Mouse (Mus musculus): ENCODE measurements at regions not wholly inside any gene's neighbourhood (a gene's known extent, or its start where the extent isn't known, plus 50 kb on each side); places are given as distances from the start of the nearest gene placed in this dataset.

DNA sequence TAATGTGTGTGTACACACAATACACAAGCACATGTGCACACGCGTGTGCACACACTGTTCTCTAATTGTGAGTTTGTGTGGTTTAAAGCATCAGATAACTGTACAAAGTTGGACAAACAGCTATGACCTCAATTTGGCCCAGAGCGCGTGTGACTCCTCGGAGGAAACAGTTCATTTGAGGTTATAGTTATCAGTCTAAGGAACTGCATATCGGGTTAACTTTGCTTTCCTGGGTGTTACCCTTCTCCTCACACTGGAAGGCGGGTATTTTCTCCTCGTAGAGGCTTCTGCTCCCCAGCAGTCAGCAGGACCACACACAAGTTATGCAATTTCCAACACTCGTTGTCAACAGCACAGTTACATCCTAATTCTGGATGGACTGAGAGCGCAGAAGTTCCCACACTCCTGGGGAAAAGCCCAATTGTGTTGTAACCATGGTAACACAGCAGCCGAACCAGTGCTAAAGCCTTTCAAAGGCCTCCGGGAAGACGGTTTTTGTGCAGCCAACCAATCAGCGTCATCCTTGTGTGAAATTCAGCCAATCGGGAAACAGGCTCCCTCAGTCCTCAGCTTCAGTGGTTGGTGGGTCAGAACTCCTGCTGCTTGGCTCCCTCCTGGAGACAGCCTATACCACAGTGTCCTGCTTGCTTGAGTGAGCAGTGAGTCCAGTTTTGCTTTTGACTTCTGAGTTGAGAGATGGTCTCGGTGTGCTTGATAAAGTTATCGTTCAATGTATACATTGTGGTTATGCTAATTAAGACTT is 198.6 kb upstream of the Hs6st1 start:
- H3K36me3 ChIP-seq: no peaks in the 10 kb centered on the region
- H3K9ac ChIP-seq (replicated peaks): no peak overlapping the region
- peak overlapping the region; percentile 47 for H3K4me2 ChIP-seq (replicated peaks)
- peak; percentile 99 for ATAC-seq (ENCODE audit: low FRiP score, low read depth)
- peaks cover 18% of the 10 kb centered on the region for H3K4me1 ChIP-seq
- 22% methylated on average over 17 of the region's 17 CpGs for WGBS
- peak overlapping the region; percentile 13; the same call in 1 of the 2 replicates for H3K4me3 ChIP-seq
- no peaks in the 10 kb centered on the region for H3K27me3 ChIP-seq
- peak overlapping the region; percentile 82 for H3K27ac ChIP-seq (replicated peaks)
- no peaks in the 10 kb centered on the region for H3K9me3 ChIP-seq

DNA sequence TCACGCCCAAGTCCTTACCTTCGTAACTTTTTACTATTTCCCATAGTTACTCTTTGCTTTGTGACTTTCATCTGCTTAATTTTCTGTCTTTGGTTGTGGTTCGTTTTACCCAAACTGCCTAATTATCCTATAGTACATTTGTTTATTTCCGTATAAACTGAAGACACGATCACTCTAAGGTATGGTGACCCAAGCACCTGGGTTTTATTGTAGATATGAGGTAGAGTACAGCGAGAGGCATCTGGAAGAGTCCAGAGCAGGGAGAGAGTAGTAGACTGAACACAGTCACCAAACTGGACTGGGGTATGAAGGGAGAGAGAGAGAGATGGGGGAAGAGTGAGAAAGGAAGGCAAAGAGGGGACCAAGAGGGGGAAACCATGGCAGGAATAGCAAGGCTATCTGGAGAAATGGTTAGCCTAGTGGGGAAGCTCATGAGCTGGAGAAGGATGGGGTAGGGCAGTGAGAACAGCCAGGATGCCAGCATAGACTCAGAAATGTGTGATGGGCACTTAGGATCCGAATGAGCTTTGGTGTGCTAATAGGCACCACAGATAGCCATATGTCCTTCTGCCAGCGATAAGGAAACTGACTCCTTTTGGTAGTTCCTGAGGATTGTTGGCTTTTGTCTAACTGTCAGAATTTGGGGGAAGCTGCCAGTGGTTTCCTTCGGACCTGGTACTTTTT is 197.9 kb upstream of the Hs6st1 start:
- H3K9me3 ChIP-seq: no peaks in the 10 kb centered on the region
- H3K4me3 ChIP-seq: no peak overlapping the region
- no peaks in the 10 kb centered on the region for H3K36me3 ChIP-seq
- H3K4me2 ChIP-seq (replicated peaks): peak overlapping the region; percentile 47
- 0 out of 2 replicates have a peak overlapping the region, but pooled peaks have one; percentile 25 for H3K27ac ChIP-seq (replicated peaks)
- H3K9ac ChIP-seq (replicated peaks): no peak overlapping the region
- 55% methylated on average over 9 of the region's 9 CpGs for WGBS
- no peaks in the 10 kb centered on the region for H3K27me3 ChIP-seq
- ATAC-seq (ENCODE audit: low FRiP score, low read depth): peak; percentile 13; the same call in 1 of the 2 replicates
- peaks cover 25% of the 10 kb centered on the region for H3K4me1 ChIP-seq

DNA sequence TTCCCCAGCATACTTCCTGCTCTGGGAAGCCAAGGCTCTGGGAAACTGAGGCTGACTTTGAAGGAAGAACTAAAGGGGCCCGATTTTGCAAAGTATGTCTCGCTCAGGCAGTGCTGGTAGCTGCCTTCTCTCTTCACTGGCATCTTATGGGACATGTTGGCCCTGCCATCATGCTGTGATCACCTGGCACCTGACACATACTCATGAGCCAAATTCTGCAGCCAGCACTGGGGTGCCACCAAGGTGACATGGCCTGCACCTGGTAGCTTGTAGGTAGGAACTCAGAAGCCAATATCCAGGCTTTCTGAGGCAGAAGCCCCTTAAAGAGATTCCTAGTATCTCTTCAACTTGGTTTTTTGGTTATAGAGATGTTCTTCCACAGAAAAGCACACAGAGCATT is 195.2 kb upstream of the Hs6st1 start:
- no peaks in the 10 kb centered on the region for H3K36me3 ChIP-seq
- ATAC-seq (ENCODE audit: low FRiP score, low read depth): no peak
- no peak overlapping the region for H3K4me2 ChIP-seq (replicated peaks)
- no peak overlapping the region for H3K4me3 ChIP-seq
- H3K4me1 ChIP-seq: peaks cover 34% of the 10 kb centered on the region
- no peak overlapping the region for H3K9ac ChIP-seq (replicated peaks)
- WGBS: 94% methylated on average over 2 of the region's 2 CpGs
- no peaks in the 10 kb centered on the region for H3K27me3 ChIP-seq
- no peak overlapping the region for H3K27ac ChIP-seq (replicated peaks)
- no peaks in the 10 kb centered on the region for H3K9me3 ChIP-seq

DNA sequence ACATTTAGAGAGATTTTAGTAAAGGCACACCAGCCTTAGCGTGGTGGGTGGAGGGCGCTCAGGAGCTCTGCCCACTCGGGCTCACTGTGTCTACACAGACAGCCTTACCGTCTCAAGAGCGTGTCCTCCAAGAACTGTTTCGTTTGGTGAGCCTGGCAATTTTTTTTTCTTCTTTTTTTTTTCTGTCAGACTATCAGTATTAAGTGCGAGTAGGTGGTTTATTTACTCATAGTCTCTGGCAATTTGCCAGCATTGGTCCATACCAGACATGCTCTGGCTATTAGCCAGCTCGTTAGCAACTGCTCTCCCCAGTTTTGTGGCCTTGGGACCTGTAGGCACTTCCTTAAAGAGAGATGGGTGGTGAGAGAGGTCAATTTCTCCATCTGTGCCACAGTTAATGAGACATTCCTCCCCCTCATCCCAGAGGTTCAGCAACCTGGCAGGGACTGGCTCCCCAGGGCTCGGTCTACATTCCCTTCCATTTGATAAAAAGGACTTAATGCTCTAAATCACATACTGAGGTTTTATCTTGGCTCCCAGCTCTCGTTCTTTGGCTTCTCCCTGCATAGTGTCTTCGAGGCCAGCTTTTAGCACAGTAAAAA is 192.9 kb upstream of the Hs6st1 start:
- Histone ChIP-seq H3K9ac (replicated peaks) (no peak overlapping the region), H3K36me3 (no peaks in the 10 kb centered on the region), H3K27me3 (no peaks in the 10 kb centered on the region), H3K27ac (replicated peaks) (peak overlapping the region; percentile 39; the same call in 1 of the 2 replicates), H3K4me3 (no peak overlapping the region), H3K4me2 (replicated peaks) (no peak overlapping the region), H3K4me1 (peaks cover 23% of the 10 kb centered on the region), H3K9me3 (no peaks in the 10 kb centered on the region)
- ATAC-seq (ENCODE audit: low FRiP score, low read depth): 0 out of 2 replicates have a peak, but pooled peaks have one; percentile 16
- WGBS: 76% methylated on average over 11 of the region's 11 CpGs

DNA sequence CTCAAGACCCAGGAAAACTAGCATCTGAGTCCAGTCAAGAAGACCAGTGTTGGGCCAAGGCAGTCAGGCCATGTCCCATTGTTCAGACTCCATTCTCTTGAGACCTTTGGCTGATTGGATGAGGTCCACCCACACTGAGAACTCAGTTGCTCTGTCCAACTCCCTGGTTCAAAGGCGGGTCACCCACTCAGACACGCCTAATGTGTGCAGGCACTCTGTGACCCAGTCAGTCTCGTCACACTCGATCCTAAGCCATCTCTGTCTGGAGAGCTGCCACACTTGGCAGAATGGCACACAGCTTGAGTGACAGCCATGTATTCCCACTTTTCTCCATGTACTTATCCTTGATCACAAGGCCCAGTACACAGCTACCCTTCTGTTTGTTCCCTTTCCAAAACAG is 189.8 kb upstream of the Hs6st1 start:
- no peaks in the 10 kb centered on the region for H3K36me3 ChIP-seq
- H3K4me2 ChIP-seq (replicated peaks): no peak overlapping the region
- ATAC-seq (ENCODE audit: low FRiP score, low read depth): no peak
- H3K27ac ChIP-seq (replicated peaks): no peak overlapping the region
- H3K9ac ChIP-seq (replicated peaks): no peak overlapping the region
- no peaks in the 10 kb centered on the region for H3K9me3 ChIP-seq
- H3K27me3 ChIP-seq: no peaks in the 10 kb centered on the region
- peaks cover 16% of the 10 kb centered on the region; the same call in 1 of the 2 replicates for H3K4me1 ChIP-seq
- no peak overlapping the region for H3K4me3 ChIP-seq
- 93% methylated on average over 4 of the region's 4 CpGs for WGBS

DNA sequence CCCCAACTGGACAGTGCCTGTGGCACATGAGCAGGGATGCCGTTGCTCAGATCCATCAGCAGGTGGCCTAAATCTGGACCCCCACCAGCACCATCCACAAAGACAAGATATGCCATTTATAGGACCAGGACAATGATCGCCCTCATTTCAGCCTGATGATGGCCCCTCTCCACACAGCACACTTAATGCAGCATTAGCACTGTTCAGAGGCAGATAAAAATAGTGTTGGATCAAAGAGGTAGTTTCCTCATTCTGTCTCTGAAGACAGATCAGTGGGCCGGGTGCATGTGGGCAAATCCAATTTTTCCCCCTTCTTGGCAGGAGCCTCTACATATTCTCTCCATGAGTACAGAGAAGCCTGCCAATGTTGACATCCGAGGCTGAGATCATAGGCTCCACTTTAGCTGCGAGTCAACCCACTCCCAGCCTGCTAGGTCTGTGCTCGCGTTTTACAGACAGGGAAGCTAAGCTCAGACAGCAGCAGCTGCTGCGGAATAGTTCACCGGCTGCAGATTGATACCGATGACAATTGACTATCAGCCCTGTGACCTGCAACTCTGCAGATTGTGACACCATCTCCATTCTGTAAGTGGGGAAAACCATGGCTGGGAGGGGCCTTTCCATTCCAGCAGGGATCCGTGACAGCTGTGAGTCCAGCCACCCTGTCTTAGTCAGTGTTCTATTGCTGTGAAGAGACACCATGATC is 188.7 kb upstream of the Hs6st1 start:
- ATAC-seq (ENCODE audit: low FRiP score, low read depth): no peak
- H3K9me3 ChIP-seq: no peaks in the 10 kb centered on the region
- no peak overlapping the region for H3K4me2 ChIP-seq (replicated peaks)
- H3K4me3 ChIP-seq: no peak overlapping the region
- H3K27ac ChIP-seq (replicated peaks): no peak overlapping the region
- no peaks in the 10 kb centered on the region for H3K36me3 ChIP-seq
- no peak overlapping the region for H3K9ac ChIP-seq (replicated peaks)
- WGBS: 78% methylated on average over 11 of the region's 11 CpGs
- peaks cover 16% of the 10 kb centered on the region; the same call in 1 of the 2 replicates for H3K4me1 ChIP-seq
- no peaks in the 10 kb centered on the region for H3K27me3 ChIP-seq

DNA sequence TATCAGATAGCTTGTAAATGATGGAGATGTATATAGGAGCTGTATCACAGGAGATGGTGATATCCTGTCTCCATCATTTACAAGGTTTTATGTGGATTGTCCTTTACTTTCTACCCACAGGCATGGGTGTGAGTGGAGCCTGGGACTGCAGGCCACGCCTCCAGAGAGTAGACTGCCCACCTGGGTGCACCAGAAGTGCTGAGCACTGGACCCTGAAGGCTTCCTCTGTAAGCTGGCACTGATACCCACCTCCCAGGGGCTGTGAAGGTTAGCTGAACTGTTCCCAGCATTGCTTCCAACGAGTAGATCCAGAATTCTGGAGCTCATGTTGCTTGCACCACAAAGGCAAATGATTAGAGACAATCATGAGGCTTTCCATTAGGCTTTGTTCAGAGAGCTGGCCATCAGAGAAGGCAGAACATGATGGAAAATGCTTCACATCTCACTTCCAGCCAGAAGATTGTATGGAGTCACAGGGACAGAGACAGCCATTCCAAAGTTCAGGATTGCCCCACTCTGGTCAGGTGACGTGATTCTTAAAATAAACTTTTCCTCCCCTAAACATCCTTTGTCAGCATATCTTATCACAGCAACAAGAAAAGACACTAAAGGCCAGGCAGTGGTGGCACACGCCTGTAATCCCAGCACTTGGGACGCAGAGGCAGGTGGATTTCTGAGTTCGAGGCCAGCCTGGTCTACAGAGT is 187.5 kb upstream of the Hs6st1 start:
- Histone ChIP-seq H3K4me3 (no peak overlapping the region), H3K4me2 (replicated peaks) (no peak overlapping the region), H3K9ac (replicated peaks) (no peak overlapping the region), H3K9me3 (no peaks in the 10 kb centered on the region), H3K27ac (replicated peaks) (no peak overlapping the region), H3K36me3 (no peaks in the 10 kb centered on the region), H3K4me1 (peaks cover 4% of the 10 kb centered on the region; the same call in 1 of the 2 replicates), H3K27me3 (no peaks in the 10 kb centered on the region)
- 91% methylated on average over 6 of the region's 6 CpGs for WGBS
- no peak for ATAC-seq (ENCODE audit: low FRiP score, low read depth)

DNA sequence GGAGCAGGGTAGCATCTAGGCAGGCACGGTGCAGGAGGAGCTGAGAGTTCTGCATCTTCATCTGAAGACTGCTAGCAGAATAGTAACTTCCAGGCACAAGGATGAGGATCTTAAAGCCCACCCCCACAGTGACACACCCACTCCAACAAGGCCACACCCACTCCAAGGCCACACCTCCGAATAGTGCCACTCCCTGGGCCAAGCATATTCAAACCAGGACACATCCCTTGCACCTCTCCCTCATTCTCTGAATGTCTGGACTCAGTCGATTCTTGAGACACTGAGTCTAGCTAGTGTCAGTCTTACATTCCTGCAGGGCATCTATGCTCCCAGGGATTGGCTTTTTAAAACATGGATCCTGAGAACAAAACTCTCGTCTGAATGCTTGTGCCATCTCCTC is 186.7 kb upstream of the Hs6st1 start:
- Histone ChIP-seq H3K27me3 (no peaks in the 10 kb centered on the region), H3K4me2 (replicated peaks) (no peak overlapping the region), H3K4me3 (no peak overlapping the region), H3K9ac (replicated peaks) (no peak overlapping the region), H3K36me3 (no peaks in the 10 kb centered on the region), H3K27ac (replicated peaks) (no peak overlapping the region), H3K4me1 (no peaks in the 10 kb centered on the region), H3K9me3 (no peaks in the 10 kb centered on the region)
- 81% methylated on average over 4 of the region's 4 CpGs for WGBS
- no peak for ATAC-seq (ENCODE audit: low FRiP score, low read depth)

DNA sequence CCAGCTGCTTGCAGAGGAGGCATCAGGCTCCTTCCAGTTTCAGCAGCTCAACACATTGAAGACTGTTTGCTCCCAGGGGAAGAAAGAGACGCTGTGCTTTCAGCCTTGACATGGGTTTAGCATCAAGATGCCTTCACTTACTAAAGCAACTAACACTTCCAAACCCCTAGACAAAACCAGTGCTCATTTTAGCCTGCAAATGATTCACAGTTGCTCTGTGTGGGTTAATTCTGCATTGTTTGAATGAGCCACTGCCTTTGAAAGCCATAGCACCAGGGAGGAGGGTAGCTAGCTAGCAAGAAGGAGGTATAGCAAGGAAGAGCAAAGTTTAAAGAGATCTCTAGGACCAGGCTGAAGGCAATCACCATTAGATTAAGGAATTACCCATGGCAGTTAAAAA is 186.1 kb upstream of the Hs6st1 start:
- Histone ChIP-seq H3K36me3 (no peaks in the 10 kb centered on the region), H3K27ac (replicated peaks) (no peak overlapping the region), H3K4me3 (no peak overlapping the region), H3K4me1 (no peaks in the 10 kb centered on the region), H3K9ac (replicated peaks) (no peak overlapping the region), H3K27me3 (no peaks in the 10 kb centered on the region), H3K4me2 (replicated peaks) (no peak overlapping the region), H3K9me3 (no peaks in the 10 kb centered on the region)
- ATAC-seq (ENCODE audit: low FRiP score, low read depth): no peak
- WGBS: 92% methylated on average over 1 of the region's 1 CpGs

DNA sequence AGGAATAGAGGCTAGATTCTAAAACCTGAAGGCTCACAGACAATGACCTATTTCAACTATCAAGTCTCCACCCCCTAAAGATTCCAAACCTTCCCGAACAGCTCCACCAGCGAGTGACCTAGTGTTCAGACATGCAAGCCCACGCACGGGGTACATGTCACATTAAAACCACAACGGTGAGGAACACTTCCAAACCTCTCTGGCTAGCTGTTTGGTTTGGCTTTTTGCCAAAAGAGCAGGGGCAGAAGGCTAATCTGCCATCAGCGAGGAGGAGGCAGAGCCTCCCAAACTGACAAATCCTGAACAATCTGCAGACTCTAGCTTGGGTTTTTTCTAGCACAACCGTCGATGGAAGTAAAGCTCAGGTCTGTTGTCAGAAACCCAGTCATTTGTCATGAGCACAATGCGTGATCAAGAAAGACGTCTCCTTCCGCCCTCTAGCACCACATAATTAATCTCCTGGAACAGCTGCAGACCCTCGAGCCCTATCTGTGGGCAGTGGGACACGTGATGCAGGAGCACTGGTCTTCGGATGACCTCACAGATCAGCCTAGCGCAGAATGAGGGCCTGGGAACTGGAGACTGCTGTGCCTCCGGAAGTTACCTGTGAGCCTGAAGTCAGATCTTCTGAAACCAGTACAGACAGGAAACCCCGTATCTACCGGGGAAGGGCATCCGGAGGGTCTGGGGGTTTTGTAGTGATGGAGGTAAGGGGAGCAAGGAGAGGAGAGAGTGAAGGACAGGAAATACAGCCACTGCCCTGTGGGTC is 178.3 kb upstream of the Hs6st1 start:
- Histone ChIP-seq H3K9me3 (peaks cover 6% of the 10 kb centered on the region), H3K36me3 (no peaks in the 10 kb centered on the region), H3K4me3 (no peak overlapping the region), H3K4me1 (no peaks in the 10 kb centered on the region), H3K27ac (replicated peaks) (no peak overlapping the region), H3K4me2 (replicated peaks) (no peak overlapping the region), H3K27me3 (no peaks in the 10 kb centered on the region), H3K9ac (replicated peaks) (no peak overlapping the region)
- WGBS: 73% methylated on average over 19 of the region's 19 CpGs
- ATAC-seq (ENCODE audit: low FRiP score, low read depth): 0 out of 2 replicates have a peak, but pooled peaks have one; percentile 34

DNA sequence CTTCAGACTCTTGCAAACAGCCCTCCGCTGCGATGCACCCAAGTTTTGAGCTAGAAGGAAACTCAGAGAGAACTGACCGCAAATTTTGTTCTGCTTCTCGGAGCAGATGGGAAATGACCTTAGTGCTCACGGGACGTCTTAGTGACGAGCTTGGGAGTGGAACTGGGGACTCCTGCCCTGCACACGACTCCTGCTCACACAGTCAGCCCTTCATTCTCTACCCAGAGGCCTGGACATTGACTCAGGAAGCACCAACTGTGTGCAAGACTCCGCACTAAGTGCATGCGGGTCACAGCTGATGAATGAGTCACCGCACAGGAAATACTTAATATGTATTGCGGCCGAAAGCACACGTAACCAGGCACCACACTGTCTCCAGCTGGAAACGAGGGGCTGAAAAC is 177.7 kb upstream of the Hs6st1 start:
- H3K9me3 ChIP-seq: peaks cover 12% of the 10 kb centered on the region
- no peak overlapping the region for H3K4me2 ChIP-seq (replicated peaks)
- H3K4me3 ChIP-seq: no peak overlapping the region
- WGBS: 89% methylated on average over 15 of the region's 15 CpGs
- no peak for ATAC-seq (ENCODE audit: low FRiP score, low read depth)
- no peak overlapping the region for H3K9ac ChIP-seq (replicated peaks)
- H3K4me1 ChIP-seq: no peaks in the 10 kb centered on the region
- H3K27ac ChIP-seq (replicated peaks): no peak overlapping the region
- no peaks in the 10 kb centered on the region for H3K27me3 ChIP-seq
- no peaks in the 10 kb centered on the region for H3K36me3 ChIP-seq

Data from midbrain, embryonic 12.5 days (tissue).